Mouse (Mus musculus) adrenal gland, postnatal 4 days (tissue): ENCODE data around the gene Gm20388. TPM values are rescaled to one million over a fixed set of nuclear protein-coding genes. Genes with fewer than 3 reads are reported as not detected.

Experiments
- DNase-seq, 2 experiments: peaks; one replicate each; pipeline ENCODE4 v3.0.0; 2021 to 2022; ENCODE audit warnings: low spot score in 2 of 2, mixed read lengths in 2 of 2
- total RNA-seq, 2 experiments: library from RNA; stranded (reverse); gene quantifications; 2 replicates each; pipeline ENCODE4 v1.2.3; 2021

Gm20388 gene
- total RNA-seq, 2 experiments from 2014 or later = 8.8 TPM; not detected in 1

GRCm38 (mm10) chr8:121072406-121073130 lies 1161.9 kb downstream of the Gm20388 start:
- DNase-seq = no peak

- DNase-seq = no peak
These were observed 1162.8 kb downstream of the Gm20388 start for GRCm38 (mm10) chr8:121073174-121074107.

- no peak for DNase-seq
These were observed 1163.6 kb downstream of the Gm20388 start for GRCm38 (mm10) chr8:121074108-121074847.

GRCm38 (mm10) chr8:121074848-121075145 lies 1164.2 kb downstream of the Gm20388 start:
- DNase-seq = no peak

GRCm38 (mm10) chr8:121075936-121076335 lies 1165.3 kb downstream of the Gm20388 start:
- no peak for DNase-seq

GRCm38 (mm10) chr8:121076555-121076954 lies 1165.9 kb downstream of the Gm20388 start:
- no peak for DNase-seq

GRCm38 (mm10) chr8:121078721-121079120 lies 1168.1 kb downstream of the Gm20388 start:
- no peak for DNase-seq

GRCm38 (mm10) chr8:121079201-121079600 lies 1168.6 kb downstream of the Gm20388 start:
- DNase-seq = no peak

- DNase-seq = no peak
These were observed 1169.3 kb downstream of the Gm20388 start for GRCm38 (mm10) chr8:121079944-121080343.

GRCm38 (mm10) chr8:121080361-121081090 lies 1169.9 kb downstream of the Gm20388 start:
- no peak for DNase-seq

- no peak for DNase-seq
These were observed 1170.8 kb downstream of the Gm20388 start for GRCm38 (mm10) chr8:121081398-121081797.

GRCm38 (mm10) chr8:121082218-121083092 lies 1171.8 kb downstream of the Gm20388 start:
- no peak for DNase-seq

- peak; percentile 27 to 39 for DNase-seq
These were observed 1172.7 kb downstream of the Gm20388 start for GRCm38 (mm10) chr8:121083093-121083935.

GRCm38 (mm10) chr8:121083936-121084209 lies 1173.2 kb downstream of the Gm20388 start:
- DNase-seq = no peak

- DNase-seq = no peak
These were observed 1173.7 kb downstream of the Gm20388 start, which contains the start of gene Foxf1 for GRCm38 (mm10) chr8:121084210-121084951. Foxf1 (plus strand) TSS chr8:121084386.

- no peak for DNase-seq
These were observed 1174.4 kb downstream of the Gm20388 start for GRCm38 (mm10) chr8:121085011-121085410.

- DNase-seq = no peak
These were observed 1174.9 kb downstream of the Gm20388 start for GRCm38 (mm10) chr8:121085561-121085960.
